Mouse (Mus musculus) neutrophil, adult 59 days (primary cell): ENCODE measurements around the gene Fthl17a. TPM values are rescaled to one million over a fixed set of nuclear protein-coding genes. Genes with fewer than 3 reads are reported as not detected.

Experiments used
- total RNA-seq, 2 experiments: library from RNA; stranded (reverse); gene quantifications; 1 replicate in 1 of 2; 2 replicates in 1 of 2; pipeline ENCODE4 v1.2.4; 2023

Gene Fthl17a
- not detected for total RNA-seq

GRCm38 (mm10) chrX:85249379-85249778, at the start of gene Fthl17a:
Fthl17a (plus strand) TSS chrX:85249679.

